Mouse (Mus musculus): Measurements from ENCODE around the gene Zmynd11.

- TF ChIP-seq POLR2A (IDR thresholded peaks at IDR 0.05; ENCODE audit: low read depth, low read length) (no peak), CTCF (IDR thresholded peaks at IDR 0.05; ENCODE audit: extremely low read depth, insufficient read length, insufficient replicate concordance, low read depth, low read length) (no peak)
These were observed 115.2 kb downstream of the Zmynd11 start for GRCm38 (mm10) chr13:9649894-9650293.
